Mouse (Mus musculus): ENCODE data around the gene Defb3.
A peak's percentile ranks its signal among the peaks of the same experiment; 100 is the strongest.
"Not testable (repeated sequence)": the region's sequence is repeated elsewhere in the genome, so short reads cannot be mapped to it uniquely, and the experiment has no call there.

The Defb3 gene

GRCm38 (mm10) chr8:19293060-19293459 lies at the start of gene Defb3:
TSS of gene Defb3 (plus strand) at chr8:19293360.
- not testable (repeated sequence) for DNase-seq (ENCODE audit: low read depth)

- no peak for DNase-seq (ENCODE audit: low read depth)
These were observed 45.9 kb upstream of the Defb3 start, which contains the start of gene Defb5 for GRCm38 (mm10) chr8:19247280-19247679. TSS of gene Defb5 (plus strand) at chr8:19247580.

GRCm38 (mm10) chr8:19258136-19258535 lies 35.0 kb upstream of the Defb3 start:
- DNase-seq (ENCODE audit: low read depth): peak; percentile 5

- DNase-seq (ENCODE audit: low read depth): no peak
These were observed 33.5 kb upstream of the Defb3 start for GRCm38 (mm10) chr8:19259667-19260066.

- not testable (repeated sequence) for DNase-seq (ENCODE audit: low read depth)
These were observed 5.2 kb downstream of the Defb3 start for GRCm38 (mm10) chr8:19298361-19298760.

- peak; percentile 12 for DNase-seq (ENCODE audit: low read depth)
These were observed 38.7 kb downstream of the Defb3 start for GRCm38 (mm10) chr8:19331836-19332235.

All from NIH3T3 (cell line).